Mouse (Mus musculus) heart, postnatal 0 days (tissue): ENCODE results near the gene Mt3.

Experiments
- CTCF ChIP-seq: IDR thresholded peaks from 2 replicates; pipeline ENCODE4 v1.5.1; 2016; ENCODE audit warnings: antibody characterized with exemption, control low read depth, low read depth
- EP300 ChIP-seq: IDR thresholded peaks from 2 replicates; pipeline ENCODE4 v1.6.1; 2016; ENCODE audit warnings: antibody characterized with exemption, low read depth

GRCm38 (mm10) chr8:94154537-94154936 lies 2.1 kb downstream of the Mt3 start:
- TF ChIP-seq CTCF (no peak), EP300 (no peak)
